Mouse (Mus musculus): ENCODE measurements at regions not wholly inside any gene's neighbourhood (a gene's known extent, or its start where the extent isn't known, plus 50 kb on each side); places are given as distances from the start of the nearest gene placed in this dataset.
A peak's percentile ranks its signal among the peaks of the same experiment; 100 is the strongest.
"Not testable (repeated sequence)": the region's sequence is repeated elsewhere in the genome, so short reads cannot be mapped to it uniquely, and the experiment has no call there.

DNA sequence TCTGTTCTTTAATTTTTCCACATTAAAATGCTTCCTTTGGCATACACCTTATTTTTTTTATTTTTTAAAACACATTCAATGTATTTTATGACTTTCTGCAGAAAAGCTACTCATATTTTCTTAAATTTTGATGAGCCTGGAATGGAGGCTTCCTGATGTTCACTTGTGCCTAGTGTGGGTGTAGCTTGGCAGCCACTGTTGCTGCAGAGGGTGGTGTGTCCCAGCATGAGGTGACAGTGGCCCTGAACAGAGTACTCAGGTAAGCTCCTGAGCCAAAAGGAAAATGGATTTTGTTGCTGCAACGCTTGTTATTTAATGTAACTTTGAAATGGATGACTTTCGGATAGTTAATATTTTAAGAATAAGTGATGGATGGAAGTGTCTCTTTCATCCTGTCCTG, 170.6 kb downstream of the Eipr1 start:
- DNase-seq (ENCODE audit: low read depth, low spot score) = no peak

DNA sequence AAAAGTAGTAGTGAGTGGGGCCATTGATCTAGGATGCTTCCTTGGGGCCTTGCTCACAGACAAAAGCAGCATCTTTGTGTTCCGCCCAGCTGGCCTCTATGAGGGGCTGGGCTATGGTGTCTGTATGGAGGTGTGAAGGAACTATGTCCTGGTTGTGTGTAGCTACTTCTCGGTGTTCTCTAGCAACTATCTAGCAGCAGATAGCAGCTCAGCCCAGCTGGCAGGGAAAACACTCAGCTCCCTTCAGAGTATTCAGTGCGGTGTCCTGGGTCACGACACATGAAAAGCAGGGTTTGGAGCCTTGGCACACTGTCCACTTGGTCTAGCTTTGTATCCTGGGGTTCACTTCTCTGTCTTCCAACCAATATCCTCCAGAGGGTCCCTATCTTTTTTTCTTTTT, 173.6 kb downstream of the Eipr1 start:
- DNase-seq (ENCODE audit: low read depth, low spot score) = no peak

DNA sequence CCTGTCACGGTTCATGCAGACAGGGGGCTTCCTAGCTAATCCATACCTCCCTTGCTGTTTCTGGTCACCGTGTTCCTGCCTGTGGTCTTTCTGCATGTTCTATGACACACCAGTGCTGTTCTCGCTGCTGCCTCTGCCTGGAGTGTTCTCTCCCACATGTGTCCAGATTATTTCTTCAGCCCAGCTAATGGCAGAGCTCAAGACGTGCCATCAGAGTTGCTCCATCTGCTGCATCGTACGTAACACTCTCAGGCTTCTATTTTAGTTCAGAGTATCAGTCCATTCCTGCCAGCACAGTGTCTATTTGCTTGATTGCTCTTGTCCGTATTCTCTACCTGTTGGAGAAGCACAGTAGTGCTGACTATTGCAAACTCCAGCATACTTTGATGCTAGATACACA, 188.3 kb downstream of the Eipr1 start:
- DNase-seq (ENCODE audit: low read depth, low spot score) = no peak

DNA sequence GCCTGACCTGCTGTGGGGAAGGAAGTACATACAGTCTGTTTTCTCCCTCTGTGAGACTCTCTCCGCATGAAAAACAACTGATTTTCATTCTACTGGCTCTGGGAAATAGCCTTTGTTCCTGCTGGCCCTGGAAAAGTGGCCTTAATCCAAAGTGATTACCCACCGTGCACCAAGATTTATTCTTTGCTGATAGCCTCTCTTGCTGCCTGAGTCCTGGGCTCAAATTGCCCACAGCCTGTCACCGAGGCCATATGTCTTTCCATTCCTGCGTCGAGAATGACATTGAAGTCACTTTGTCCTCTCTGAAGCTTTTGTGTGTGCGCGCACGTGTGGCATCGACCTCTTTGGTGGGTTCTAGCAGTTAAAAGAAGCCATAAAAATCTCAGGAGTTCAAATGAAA, 197.3 kb downstream of the Eipr1 start:
- no peak for DNase-seq (ENCODE audit: low read depth, low spot score)

GRCm38 (mm10) chr12:28949307-28949706, 197.7 kb downstream of the Eipr1 start:
- no peak for DNase-seq (ENCODE audit: low read depth, low spot score)

- no peak for DNase-seq (ENCODE audit: low read depth, low spot score)
These were observed 205.6 kb downstream of the Eipr1 start for GRCm38 (mm10) chr12:28957155-28957554.

DNA sequence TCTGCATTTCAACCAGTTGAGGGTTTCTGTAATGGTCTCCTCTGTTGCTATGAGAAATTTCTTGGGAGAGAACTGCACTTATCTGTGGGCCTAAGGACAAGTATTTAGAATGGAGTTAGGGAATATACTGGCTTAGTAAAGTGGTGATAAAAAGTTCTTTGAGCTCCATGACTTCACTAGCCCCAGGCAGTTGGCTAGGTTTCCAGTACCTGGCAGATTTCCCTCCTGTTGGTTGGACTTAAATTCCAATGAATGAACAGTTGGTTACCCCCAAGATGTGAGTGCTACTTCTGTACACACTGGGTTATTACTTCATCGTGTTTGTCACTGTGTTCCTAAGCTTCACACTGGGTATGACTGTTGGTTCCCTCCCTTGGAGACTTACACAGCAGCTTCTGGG, 207.1 kb downstream of the Eipr1 start:
- DNase-seq (ENCODE audit: low read depth, low spot score) = no peak

GRCm38 (mm10) chr12:28969671-28970379, 218.2 kb downstream of the Eipr1 start:
- peak; percentile 78 for DNase-seq (ENCODE audit: low read depth, low spot score)

DNA sequence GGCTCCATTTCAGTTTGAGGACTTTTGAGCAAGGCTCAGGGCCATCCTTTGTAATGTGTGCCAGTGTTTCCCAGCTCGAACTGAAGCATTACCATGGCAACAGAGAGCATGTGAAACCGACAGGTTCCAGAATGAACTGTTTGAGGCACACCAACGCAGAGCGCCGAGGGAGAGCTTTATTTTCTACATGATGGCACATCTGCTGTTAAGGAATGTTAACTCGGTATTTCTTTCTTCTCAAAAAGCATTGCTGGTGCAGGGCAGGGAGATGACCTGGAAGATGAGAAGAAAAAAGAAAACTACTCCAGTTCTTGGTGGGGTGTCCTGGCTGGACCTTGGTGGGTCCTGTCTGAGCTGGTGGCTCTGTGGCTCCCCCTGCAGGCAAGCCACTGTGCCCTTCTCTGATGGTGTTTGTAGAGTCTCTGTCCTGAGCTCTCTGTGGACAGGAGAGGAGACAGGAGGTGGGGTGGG, 223.0 kb downstream of the Eipr1 start:
- DNase-seq (ENCODE audit: low read depth, low spot score) = peak; percentile 94

- DNase-seq (ENCODE audit: low read depth, low spot score) = peak; percentile 58
These were observed 223.6 kb downstream of the Eipr1 start for GRCm38 (mm10) chr12:28975249-28975648.

- no peak for DNase-seq (ENCODE audit: low read depth, low spot score)
These were observed 228.1 kb downstream of the Eipr1 start for GRCm38 (mm10) chr12:28979679-28980078.

DNA sequence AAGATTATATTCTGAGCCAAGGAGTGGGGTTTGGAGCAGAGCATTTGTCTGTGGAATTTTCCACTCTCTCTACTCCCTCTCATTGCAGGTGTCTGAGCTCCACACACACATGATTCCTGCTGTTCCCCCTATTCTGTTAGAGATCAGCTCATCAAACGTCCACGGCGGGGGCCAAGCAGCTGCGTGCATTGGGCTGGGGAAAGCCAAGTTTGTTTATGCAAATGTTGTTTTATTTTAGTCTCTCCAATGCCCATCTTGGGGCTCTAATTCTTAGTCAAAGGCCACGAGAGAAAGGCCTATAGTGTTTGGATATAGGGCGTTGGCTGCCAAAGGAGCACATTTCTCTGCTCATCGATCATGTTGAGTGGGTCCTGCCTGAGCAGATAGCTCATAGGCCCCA, 234.6 kb downstream of the Eipr1 start:
- DNase-seq (ENCODE audit: low read depth, low spot score) = no peak

- DNase-seq (ENCODE audit: low read depth, low spot score) = no peak
These were observed 246.0 kb downstream of the Eipr1 start for GRCm38 (mm10) chr12:28997474-28998192.

DNA sequence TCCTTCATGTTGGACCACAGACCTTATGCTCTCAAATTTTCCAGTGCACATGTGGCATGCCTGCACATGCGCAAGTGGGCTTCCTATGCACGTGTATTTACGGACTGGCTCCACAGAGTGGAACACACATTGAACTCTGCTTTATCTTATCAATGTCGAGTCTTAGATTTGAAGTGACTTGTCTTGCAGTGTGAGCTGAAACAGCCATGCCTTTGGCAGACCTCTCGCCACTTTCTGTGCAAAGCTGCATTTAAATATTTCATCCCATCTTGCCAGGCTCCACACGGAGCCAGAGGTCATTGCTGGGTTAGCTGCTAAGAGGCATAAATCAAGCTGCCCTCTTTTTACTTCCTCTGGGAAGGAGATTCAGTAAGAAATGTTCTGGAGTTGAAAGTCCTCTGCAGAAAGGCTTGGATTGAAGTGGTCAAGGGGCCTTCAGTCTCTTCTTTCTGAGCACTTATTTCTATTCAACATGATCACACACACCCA, 248.4 kb downstream of the Eipr1 start:
- DNase-seq (ENCODE audit: low read depth, low spot score) = no peak

DNA sequence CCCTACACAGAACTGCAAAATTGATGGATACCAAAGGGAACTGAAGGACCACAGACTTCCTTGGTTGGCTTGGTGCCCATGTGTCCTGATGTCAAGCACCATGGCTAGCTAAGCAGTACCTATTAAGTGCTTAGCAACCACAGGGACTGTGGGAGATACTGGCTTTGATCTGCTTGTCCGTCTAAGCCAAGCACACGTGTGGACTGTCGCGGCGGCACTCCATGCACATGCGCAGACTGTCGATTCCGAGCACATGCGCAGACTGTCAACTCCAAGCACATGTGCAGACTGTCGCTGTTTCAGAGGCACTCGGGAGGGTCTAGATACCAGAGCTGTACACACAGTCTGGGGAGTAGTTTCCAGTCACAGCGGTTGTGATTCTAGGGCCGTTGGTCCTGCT, 252.9 kb downstream of the Eipr1 start:
- no peak for DNase-seq (ENCODE audit: low read depth, low spot score)

DNA sequence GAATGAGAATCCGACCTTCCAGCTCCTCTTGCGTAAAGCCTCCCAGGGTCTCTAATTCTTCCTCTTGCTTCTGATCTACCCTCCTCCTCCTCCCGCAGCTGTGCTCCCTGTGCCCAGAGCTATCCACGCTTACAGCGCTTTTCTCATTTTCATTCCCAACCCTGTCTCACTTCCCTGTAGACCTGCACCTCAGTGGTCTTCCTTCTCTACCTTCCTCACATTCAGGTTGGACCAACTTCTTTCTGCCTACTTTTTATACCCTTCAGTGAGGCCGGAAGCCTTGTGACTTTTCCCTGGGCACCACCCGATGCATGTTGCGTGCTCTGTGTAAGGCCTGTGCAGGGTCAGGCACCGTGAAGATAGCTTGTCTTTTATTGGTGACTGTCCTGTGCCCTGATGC, 263.0 kb downstream of the Eipr1 start:
- no peak for DNase-seq (ENCODE audit: low read depth, low spot score)

DNA sequence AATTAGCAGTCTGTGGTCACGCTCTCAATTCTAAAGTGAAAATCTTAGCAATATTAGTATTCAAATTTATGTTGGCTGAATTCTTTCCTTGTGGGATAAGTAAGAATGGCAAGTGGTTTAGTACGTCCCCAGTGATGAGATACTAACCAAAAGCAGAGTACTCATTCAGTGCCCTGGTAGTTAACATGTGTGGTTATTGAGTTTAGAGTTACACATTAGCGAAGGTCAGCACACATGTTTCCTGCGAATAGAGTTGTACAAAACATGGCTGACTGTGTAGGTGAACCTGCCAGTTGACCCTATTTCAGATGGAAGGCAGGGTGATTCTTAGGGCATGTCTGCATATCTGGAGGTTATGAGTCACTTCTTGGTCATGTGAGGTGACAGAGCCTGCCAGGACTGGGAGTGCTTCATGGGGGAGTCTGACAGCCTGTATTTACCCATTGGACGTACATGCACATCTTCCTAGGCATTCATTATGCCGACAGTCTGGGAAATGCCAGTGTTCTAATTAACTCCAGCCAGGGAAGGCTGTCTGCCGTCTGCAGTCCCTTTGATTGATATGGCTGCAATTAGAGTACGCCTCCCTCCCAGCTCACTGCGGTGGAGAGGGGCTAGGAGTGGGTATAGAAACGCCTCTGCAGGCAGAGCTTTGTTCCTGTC, 263.7 kb downstream of the Eipr1 start:
- DNase-seq (ENCODE audit: low read depth, low spot score) = peak; percentile 28

DNA sequence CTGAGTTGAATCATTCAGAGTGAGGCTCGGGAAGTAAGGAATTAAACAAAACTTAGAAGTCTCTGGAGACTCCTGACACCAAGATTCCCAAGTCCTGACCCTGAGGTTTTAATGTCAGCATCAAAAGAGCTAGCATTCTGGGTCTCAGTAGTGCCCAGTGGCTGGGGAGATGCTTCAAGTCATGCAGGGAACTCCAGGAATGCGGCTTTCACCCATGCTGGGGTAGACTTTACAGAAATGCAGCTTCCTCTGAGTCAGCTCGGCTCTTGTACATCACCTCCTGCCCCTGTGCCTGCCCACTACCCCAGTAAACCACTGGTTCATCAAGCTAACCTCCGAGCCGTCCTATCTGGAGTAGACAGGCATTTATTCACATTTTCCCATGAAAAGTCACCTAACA, 269.5 kb downstream of the Eipr1 start:
- no peak for DNase-seq (ENCODE audit: low read depth, low spot score)

DNA sequence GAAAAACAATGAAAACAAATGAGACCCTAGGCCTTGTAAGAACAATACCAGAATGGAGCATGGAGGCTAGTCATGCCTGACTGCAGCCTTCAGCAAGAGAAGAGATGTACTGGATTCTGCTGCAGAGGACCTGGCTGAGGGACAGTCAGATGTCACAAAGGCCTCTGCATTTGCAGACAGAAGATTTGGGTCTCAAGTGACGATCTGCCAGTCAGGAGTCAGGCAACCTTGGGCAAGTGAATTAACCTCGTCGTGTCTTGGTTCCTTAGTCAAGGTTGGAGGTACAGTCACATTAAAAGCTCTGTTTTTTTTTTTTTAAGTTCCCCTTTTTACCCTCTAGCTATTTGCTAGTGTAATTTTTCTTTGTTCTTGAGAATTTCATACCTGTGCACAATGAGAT, 276.6 kb downstream of the Eipr1 start:
- DNase-seq (ENCODE audit: low read depth, low spot score) = no peak

DNA sequence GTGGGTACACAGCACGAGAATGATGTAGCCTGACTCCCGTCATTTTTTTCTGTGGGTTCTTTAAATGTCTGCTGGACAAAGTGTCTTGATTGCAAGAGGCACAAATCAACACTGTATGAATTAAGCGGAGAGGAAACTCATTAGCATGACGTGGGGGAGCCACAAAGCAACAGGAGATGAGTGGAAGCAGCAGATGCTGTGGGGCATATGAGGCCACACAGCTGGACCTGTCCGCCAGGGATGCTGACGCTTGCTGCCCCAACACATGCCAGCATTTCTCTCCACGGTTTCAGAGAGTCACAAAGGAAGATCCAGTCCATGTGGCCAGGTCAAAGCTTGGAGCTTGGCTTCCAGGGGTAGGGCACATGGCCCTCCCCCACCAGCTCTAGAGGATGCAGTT, 277.9 kb downstream of the Eipr1 start:
- DNase-seq (ENCODE audit: low read depth, low spot score) = peak; percentile 23

DNA sequence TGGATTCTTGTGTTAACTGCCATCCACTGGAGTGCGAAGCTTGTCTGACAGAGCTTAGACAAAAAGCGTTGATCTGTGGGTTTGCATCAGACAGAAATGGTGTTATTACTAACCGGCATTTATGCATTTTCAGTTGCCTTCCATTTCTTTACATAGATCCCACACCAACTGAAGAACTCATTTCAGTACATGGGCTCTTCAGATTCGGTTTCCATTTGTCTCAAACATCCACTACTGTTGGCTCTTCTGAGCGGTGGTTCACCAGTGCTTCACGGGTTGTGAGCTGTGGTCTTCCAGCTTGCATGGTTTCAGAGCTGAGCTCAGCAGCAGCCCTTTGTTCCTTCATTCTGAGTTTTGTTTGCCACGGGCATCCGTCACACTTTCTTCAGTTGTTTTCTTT, 294.4 kb downstream of the Eipr1 start:
- no peak for DNase-seq (ENCODE audit: low read depth, low spot score)

DNA sequence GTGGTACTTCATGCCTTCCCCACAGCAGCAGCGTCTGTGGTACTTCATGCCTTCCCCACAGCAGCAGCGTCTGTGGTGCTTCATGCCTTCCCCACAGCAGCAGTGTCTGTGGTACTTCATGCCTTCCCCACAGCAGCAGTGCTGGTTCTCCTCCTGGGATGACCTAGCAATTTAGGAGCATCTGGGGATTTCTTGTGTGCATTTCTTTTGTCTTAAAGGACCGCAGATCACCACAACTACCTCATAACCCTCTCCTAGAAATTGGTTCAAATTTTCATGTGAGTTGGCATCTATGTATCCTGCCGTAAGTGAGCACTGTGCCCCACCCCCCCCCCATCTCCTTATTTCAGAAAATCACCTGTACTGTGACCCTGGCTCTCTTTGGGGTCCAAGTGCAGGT, 297.0 kb downstream of the Eipr1 start:
- DNase-seq (ENCODE audit: low read depth, low spot score) = not testable (repeated sequence)

DNA sequence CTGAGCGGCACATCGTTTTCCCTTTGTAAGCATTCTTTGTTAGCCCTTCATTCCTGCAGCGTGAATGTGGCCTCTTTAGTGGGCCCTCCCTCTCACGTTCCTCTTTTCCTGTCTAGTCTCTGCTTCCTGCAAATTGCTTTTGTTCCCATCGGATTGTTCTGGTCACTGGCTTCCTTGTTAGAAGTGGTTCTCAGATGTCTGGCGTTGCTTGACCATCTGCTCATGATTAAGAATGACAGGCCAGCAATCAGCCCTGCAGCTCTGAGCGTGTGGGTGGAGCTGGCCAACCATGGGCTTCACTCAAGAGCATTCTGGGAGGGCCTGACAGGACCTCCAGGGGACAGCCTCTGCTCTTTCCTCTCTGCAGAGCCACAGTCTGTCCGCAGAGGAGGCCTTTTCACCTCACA, 297.5 kb downstream of the Eipr1 start:
- DNase-seq (ENCODE audit: low read depth, low spot score) = no peak
